Mouse (Mus musculus) ES-E14 (cell line): ENCODE measurements around the gene Uspl1.

Experiments
- CHD2 ChIP-seq: IDR thresholded peaks from 2 replicates; pipeline ENCODE4 v1.6.1; 2014; ENCODE audit warnings: mild to moderate bottlenecking, low read depth, low read length, inconsistent platforms
- HCFC1 ChIP-seq: IDR thresholded peaks from 2 replicates; pipeline ENCODE4 v1.6.1; 2012; ENCODE audit warnings: low read length, inconsistent platforms, borderline replicate concordance; ENCODE audit not compliant: insufficient read depth
- MAFK ChIP-seq: IDR thresholded peaks from 2 replicates; pipeline ENCODE4 v1.6.1; 2014; ENCODE audit warnings: mild to moderate bottlenecking, low read depth, low read length, inconsistent platforms; ENCODE audit not compliant: insufficient read depth
- ZC3H11A ChIP-seq: IDR thresholded peaks from 2 replicates; pipeline ENCODE4 v1.6.1; 2012; ENCODE audit warnings: low read depth, mild to moderate bottlenecking, inconsistent platforms, low read length, borderline replicate concordance
- ZNF384 ChIP-seq: IDR thresholded peaks from 2 replicates; pipeline ENCODE4 v1.6.1; 2012; ENCODE audit warnings: low read depth, low read length, inconsistent platforms

DNA sequence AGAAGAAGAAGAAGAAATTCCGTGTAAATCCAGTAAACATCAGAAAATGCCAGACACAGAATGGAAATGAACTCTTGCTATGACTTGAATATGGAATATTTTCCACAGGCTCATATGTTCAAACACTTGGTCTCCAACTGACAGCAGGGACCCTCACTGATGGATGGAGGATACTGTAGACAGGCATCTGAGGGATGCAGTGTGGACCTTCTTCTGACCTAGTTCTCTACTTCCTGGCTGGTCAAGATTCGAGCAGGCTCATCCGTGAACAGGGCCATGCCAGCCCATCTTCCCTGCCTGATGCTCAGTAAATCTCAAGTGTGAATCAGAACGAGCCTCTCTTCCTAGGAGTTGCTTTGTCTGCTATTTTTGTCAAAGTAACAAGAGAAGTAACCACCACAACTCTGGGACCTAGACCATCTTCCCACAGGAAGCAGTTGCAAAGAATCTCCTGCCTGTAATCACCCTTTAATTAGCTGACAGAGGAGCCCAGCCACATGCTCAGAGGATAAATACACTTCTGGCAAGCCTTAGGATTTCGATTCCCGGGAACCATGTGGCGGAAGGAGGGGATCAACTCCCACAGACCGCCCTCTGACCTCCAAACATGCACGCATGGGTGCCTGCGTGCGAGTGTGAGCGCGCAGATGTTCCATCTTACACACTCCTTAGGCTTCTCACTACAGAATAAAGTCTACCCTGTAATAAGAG, 31.9 kb upstream of the Uspl1 start:
- no peak for TF ChIP-seq MAFK
- no peak for TF ChIP-seq HCFC1
- no peak for TF ChIP-seq ZNF384
- TF ChIP-seq CHD2: no peak
- TF ChIP-seq ZC3H11A: no peak
